Mouse (Mus musculus) ES-Bruce4 (cell line): Measurements from ENCODE around the gene Slc9a9. TPM values are rescaled to one million over a fixed set of nuclear protein-coding genes. Genes with fewer than 3 reads are reported as not detected.

Experiments used
- H3K27ac ChIP-seq: 2 replicates; pipeline ENCODE4 v1.5.1; 2012; ENCODE audit warnings: low read length, inconsistent platforms; ENCODE audit not compliant: insufficient read depth
- H3K27me3 ChIP-seq: 2 replicates; pipeline ENCODE4 v1.6.1; 2012; ENCODE audit warnings: mild to moderate bottlenecking, low read length, inconsistent platforms; ENCODE audit not compliant: control insufficient read depth, poor library complexity, insufficient read depth, severe bottlenecking
- H3K36me3 ChIP-seq: 2 replicates; pipeline ENCODE4 v1.6.1; 2012; ENCODE audit warnings: inconsistent platforms, mild to moderate bottlenecking, low read length, moderate library complexity; ENCODE audit not compliant: control insufficient read depth, poor library complexity, insufficient read depth, severe bottlenecking
- H3K4me1 ChIP-seq: one replicate; pipeline ENCODE4 v1.8.1; 2011; ENCODE audit warnings: low read length; ENCODE audit not compliant: control insufficient read depth, insufficient read depth
- H3K4me3 ChIP-seq: 2 replicates; pipeline ENCODE4 v1.5.1; 2011; ENCODE audit warnings: low read depth, mild to moderate bottlenecking, low read length
- H3K9ac ChIP-seq: 2 replicates; pipeline ENCODE4 v1.6.1; 2012; ENCODE audit warnings: low read depth, mild to moderate bottlenecking, inconsistent platforms; ENCODE audit not compliant: poor library complexity, severe bottlenecking
- H3K9me3 ChIP-seq: replicated peaks from 2 replicates; pipeline ENCODE4 v1.6.1; 2012; ENCODE audit warnings: mild to moderate bottlenecking, low read length, inconsistent platforms; ENCODE audit not compliant: control insufficient read depth, poor library complexity, insufficient read depth, severe bottlenecking
- CTCF ChIP-seq: IDR thresholded peaks from one replicate; pipeline ENCODE4 v1.8.1; 2011; ENCODE audit warnings: low read depth, low read length
- EP300 ChIP-seq: IDR thresholded peaks from 2 replicates; pipeline ENCODE4 v1.6.1; 2011; ENCODE audit warnings: low read depth, low read length; ENCODE audit not compliant: insufficient read depth
- POLR2A ChIP-seq: IDR thresholded peaks from one replicate; pipeline ENCODE4 v1.8.1; 2011; ENCODE audit warnings: low read length; ENCODE audit not compliant: insufficient read depth
- polyA plus RNA-seq: library from polyadenylated mRNA; stranded (reverse); fragments of >200 nt; gene quantifications from 2 replicates; pipeline ENCODE4 v1.2.4, GENCODE M21; 2011; ENCODE audit warnings: low read depth; ENCODE audit not compliant: missing spikeins, insufficient read depth, insufficient read length

Gene Slc9a9
- polyA plus RNA-seq, 1 experiment, result not detected

GRCm38 (mm10) chr9:95255844-95256243 is 586.1 kb downstream of the Slc9a9 start:
- TF ChIP-seq EP300, result no peak
- no peak for TF ChIP-seq POLR2A
- TF ChIP-seq CTCF, result no peak
- Histone ChIP-seq H3K27ac (no peak overlapping the region), H3K9ac (no peak overlapping the region), H3K4me3 (no peak overlapping the region), H3K9me3 (no peaks in the 10 kb centered on the region), H3K4me1 (no peaks in the 10 kb centered on the region), H3K36me3 (no peaks in the 10 kb centered on the region), H3K27me3 (no peaks in the 10 kb centered on the region)

GRCm38 (mm10) chr9:95256680-95257316 is 587.1 kb downstream of the Slc9a9 start:
- TF ChIP-seq EP300 (no peak), POLR2A (no peak), CTCF (no peak)
- no peaks in the 10 kb centered on the region for H3K9me3 ChIP-seq
- H3K27me3 ChIP-seq, result no peaks in the 10 kb centered on the region
- no peaks in the 10 kb centered on the region for H3K36me3 ChIP-seq
- no peak overlapping the region for H3K9ac ChIP-seq
- no peak overlapping the region for H3K27ac ChIP-seq
- H3K4me1 ChIP-seq, result no peaks in the 10 kb centered on the region
- no peak overlapping the region for H3K4me3 ChIP-seq

- TF ChIP-seq EP300 (no peak), POLR2A (no peak), CTCF (no peak)
- Histone ChIP-seq H3K9me3 (no peaks in the 10 kb centered on the region), H3K4me3 (no peak overlapping the region), H3K27me3 (no peaks in the 10 kb centered on the region), H3K4me1 (no peaks in the 10 kb centered on the region), H3K9ac (no peak overlapping the region), H3K36me3 (no peaks in the 10 kb centered on the region), H3K27ac (no peak overlapping the region)
Measured at GRCm38 (mm10) chr9:95262851-95263250, 593.1 kb downstream of the Slc9a9 start.

- no peaks in the 10 kb centered on the region for H3K4me1 ChIP-seq
- no peak overlapping the region for H3K27ac ChIP-seq
- H3K9ac ChIP-seq, result no peak overlapping the region
- H3K27me3 ChIP-seq, result no peaks in the 10 kb centered on the region
- no peak for TF ChIP-seq EP300
- TF ChIP-seq POLR2A, result no peak
- TF ChIP-seq CTCF, result no peak
- H3K9me3 ChIP-seq, result peaks cover 3% of the 10 kb centered on the region; the same call in 1 of the 2 replicates
- no peak overlapping the region for H3K4me3 ChIP-seq
- no peaks in the 10 kb centered on the region; the same call in 1 of the 2 replicates for H3K36me3 ChIP-seq
Measured at GRCm38 (mm10) chr9:95263867-95264509, 594.3 kb downstream of the Slc9a9 start.

GRCm38 (mm10) chr9:95266179-95266578 is 596.5 kb downstream of the Slc9a9 start:
- no peak for TF ChIP-seq POLR2A
- no peak for TF ChIP-seq EP300
- TF ChIP-seq CTCF, result no peak
- H3K9me3 ChIP-seq, result peaks cover 3% of the 10 kb centered on the region; the same call in 1 of the 2 replicates
- H3K4me1 ChIP-seq, result no peaks in the 10 kb centered on the region
- H3K27me3 ChIP-seq, result no peaks in the 10 kb centered on the region
- no peak overlapping the region for H3K4me3 ChIP-seq
- H3K36me3 ChIP-seq, result no peaks in the 10 kb centered on the region; the same call in 1 of the 2 replicates
- H3K27ac ChIP-seq, result no peak overlapping the region
- H3K9ac ChIP-seq, result no peak overlapping the region

GRCm38 (mm10) chr9:95266924-95267323 is 597.2 kb downstream of the Slc9a9 start:
- H3K4me3 ChIP-seq, result no peak overlapping the region
- peaks cover 3% of the 10 kb centered on the region; the same call in 1 of the 2 replicates for H3K9me3 ChIP-seq
- no peak overlapping the region for H3K27ac ChIP-seq
- no peaks in the 10 kb centered on the region for H3K4me1 ChIP-seq
- no peak for TF ChIP-seq EP300
- H3K9ac ChIP-seq, result no peak overlapping the region
- H3K27me3 ChIP-seq, result no peaks in the 10 kb centered on the region
- no peaks in the 10 kb centered on the region; the same call in 1 of the 2 replicates for H3K36me3 ChIP-seq
